In genomic region chr19:46479306-46480075, GRCm38 (mm10) we compare ENCODE assay signal across 8 mouse cellular contexts. TPM values are rescaled to one million over a fixed set of nuclear protein-coding genes. Genes with fewer than 3 reads are reported as not detected.
DNase-seq lines count a peak whose midpoint lies in the region; ATAC-seq lines count a peak whose summit lies in the region.

No protein-coding gene starts in this region.

- DNase-seq in gastrocnemius, postnatal 25 days: peak; percentile 25
- no peak for DNase-seq in gastrocnemius, adult 18-20 months (ENCODE audit: low spot score)
- DNase-seq in R1 (ENCODE audit: low read depth, low spot score): peak; percentile 77
- DNase-seq in lung, postnatal 4 days: peak; percentile 79 to 88
- DNase-seq in urinary bladder, postnatal 10 days (ENCODE audit: low spot score): no peak
- DNase-seq in frontal cortex, postnatal 25 days (ENCODE audit: low spot score in 2 of 2): no peak
- no peak for DNase-seq in retina, embryonic 14.5 days (ENCODE audit: low spot score)

- peak; percentile 23 for ATAC-seq in inflammation-experienced regulatory T-cells, adult 6 months

RNA-seq across cellular contexts. Expression of gene Trim8, which starts 22.0 kb away (rescaled TPM):
- total RNA-seq in gastrocnemius, postnatal 25 days (2021): 10 to 100 TPM; 19.1 to 20.6 TPM
- total RNA-seq in gastrocnemius, adult 18-20 months (2021): 10 to 100 TPM; 17.6 to 22.5 TPM
- 10 to 100 TPM; 24.1 to 26.3 (median 25.9) TPM for polyA plus RNA-seq in inflammation-experienced regulatory T-cells, adult 6 months (2017; shearing (Covaris generic))

Comparison
In these comparisons a context has a peak if more than half of its experiments do, and no peak if none do; other contexts are left out.
1. DNase-seq: peak in gastrocnemius, postnatal 25 days (single experiment), R1 (single experiment) and lung, postnatal 4 days (2 of 2); none in gastrocnemius, adult 18-20 months (single experiment), urinary bladder, postnatal 10 days (single experiment), frontal cortex, postnatal 25 days (0 of 2) and retina, embryonic 14.5 days (single experiment).